Mouse (Mus musculus) testis, postnatal 10 days (tissue): Measurements from ENCODE around the gene Ncam1.

ENCODE experiments used
- DNase-seq: peaks from one replicate; pipeline ENCODE4 v3.0.0; 2021; ENCODE audit warnings: low spot score

Gene Ncam1

GRCm38 (mm10) chr9:49798806-49799205 lies at the start of gene Ncam1:
TSS of gene Ncam1 (minus strand) at chr9:49798925.
- peak; percentile 86 for DNase-seq

DNA sequence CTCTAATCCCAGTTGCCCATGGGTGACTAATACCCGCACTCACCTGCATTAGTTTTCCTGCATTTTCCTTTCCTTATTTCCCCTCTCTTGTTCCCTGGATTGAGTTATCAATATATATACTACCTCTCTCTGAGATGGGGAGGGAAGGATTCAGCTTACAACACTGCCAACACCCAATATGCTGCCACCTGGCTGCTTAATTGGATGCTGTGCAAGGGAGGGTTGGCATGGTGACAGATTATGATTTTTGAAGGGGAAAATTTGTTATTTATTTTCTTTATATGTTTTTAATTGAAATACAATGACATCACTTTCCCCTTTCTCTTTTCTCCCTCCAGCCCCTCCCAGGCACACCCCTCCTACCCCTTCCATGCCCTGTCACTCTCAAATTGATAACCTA lies 35.3 kb upstream of the Ncam1 start:
- no peak for DNase-seq

- DNase-seq, result no peak
These were observed 28.9 kb upstream of the Ncam1 start for GRCm38 (mm10) chr9:49827671-49828070.

- DNase-seq, result peak; percentile 59
These were observed 17.5 kb upstream of the Ncam1 start for GRCm38 (mm10) chr9:49816115-49816650.

GRCm38 (mm10) chr9:49814442-49814841 lies 15.7 kb upstream of the Ncam1 start:
- no peak for DNase-seq

DNA sequence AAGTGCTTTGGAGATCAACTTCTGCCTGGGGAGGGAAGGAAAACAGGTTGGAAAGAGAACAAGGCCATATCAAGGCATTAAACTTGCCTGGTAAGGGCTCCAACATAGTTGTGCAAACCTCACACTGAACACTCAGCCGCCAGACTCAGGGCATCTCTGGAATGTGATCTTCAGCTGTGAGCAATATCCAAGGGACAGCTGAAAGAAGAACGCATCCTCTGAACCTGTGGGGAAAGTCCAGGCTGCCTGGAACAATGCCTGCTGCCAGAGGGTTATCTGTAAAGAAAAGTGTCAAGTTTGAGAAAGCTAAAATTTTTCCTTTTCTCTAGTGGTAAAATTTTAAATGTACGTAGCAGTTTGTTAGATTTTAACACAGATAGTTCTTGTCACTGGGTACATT lies 4.5 kb upstream of the Ncam1 start:
- DNase-seq, result no peak

DNA sequence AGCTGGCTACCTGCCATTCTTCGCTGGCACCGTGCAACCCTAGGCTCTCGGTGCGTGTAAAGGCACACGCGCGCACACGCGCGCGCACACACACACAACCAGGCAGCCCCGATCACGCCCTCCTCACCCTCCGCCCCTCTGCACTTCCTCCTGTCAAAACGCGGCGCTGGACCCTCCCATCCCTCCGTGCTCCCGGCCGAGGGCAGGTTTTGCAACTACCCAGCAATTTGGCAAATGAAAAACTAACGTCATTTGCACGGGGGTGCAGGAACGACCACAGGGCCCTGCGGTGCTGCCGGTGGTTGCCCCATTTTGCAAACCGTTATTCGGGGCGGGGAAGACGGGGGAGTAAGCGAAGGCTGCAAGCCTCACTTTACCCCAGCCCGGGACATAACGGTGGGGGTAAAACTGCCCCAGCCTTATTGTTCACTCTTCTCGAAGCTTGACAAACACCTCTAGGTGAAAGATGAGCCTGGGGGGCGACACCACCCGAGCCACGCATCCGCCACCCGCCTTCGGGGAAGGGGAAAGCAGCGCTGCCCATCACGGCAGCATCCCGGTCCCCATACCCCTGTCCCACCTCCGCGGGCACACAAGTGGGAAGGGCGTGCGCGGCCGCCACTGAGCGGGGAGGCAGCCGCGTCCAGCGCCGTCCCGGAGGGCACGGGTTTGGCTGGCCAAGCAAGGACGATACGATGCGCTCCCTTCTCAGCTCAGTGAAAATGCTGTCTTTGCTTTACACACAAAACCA lies 729 bp downstream of the Ncam1 start:
- DNase-seq, result peak; percentile 64

DNA sequence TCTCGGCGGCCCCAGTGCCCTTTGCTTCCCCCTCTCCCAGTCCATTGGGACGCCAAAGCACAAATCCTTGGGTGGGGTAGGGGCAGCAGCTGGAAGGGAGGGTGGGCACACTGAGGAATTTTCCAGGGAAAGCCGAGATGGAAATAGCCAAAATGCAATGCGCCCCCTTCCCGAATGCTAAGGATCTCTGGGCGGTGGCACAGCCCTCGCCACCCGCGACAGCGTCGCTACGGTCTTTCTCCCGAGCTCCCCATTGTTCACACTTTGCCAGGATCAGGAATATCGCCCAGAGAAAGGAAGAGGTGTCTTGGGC lies 1.3 kb downstream of the Ncam1 start:
- DNase-seq, result no peak

DNA sequence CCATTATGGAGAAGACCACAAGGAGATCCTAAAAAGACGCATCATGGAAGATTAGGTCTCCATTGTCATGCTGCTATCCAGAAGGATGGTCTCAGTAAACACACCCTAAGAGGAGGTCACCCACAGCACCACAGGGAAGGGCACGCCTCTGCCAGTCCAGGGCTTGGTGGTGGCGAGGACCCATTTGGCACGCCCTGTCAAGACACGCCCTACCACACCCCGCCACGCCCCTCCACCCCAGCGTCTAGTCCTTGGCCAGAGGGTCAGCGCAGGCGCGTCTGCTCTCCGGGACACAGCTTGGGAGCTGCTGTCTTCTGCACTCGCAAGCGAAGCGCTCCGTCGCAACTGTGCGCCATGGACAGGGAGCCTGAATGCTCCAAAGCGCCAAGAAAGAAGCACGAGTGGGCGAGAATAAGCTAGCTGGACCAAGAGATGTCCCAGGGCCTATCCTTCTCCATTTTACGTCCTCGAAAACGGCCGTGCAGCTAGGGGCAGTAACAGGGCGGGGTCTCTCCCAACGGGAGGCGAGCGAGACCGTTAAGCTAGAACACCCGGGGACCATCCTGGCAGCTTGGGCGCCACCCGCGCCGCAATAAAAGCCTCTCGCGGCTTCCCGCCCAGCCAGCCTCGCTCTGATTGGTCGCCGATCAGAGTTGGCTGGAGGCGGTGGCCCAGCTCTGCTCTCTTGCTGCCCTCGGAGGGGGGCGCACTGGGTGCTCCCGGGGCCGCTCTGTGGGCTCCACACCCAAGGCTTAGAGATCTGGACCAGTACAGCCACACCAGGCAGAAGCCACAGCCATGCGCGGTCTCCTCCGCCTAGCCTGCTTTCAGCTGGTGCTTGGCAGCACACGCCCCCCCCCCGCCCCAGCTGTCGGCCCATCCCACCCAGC lies 1.9 kb downstream of the Ncam1 start:
- peak; percentile 68 for DNase-seq

DNA sequence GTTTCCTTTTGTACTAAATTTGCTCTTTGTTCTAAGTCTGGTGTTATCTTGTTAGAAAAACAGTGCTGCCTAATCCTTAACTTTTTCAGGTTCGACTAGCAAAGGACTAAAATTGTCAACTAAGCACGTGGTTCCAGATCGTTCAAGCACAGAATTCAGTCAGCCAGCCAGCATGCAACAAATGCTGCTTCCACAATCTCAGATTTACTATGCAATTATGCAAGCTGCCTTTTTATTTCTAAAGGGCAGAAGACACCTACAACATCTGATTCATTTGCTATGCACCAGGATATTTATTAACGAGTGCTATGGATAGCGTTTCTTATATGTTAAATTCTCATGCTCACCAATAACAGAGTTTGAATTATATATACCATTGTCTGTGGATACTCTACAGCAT lies 2.8 kb downstream of the Ncam1 start:
- DNase-seq, result no peak

GRCm38 (mm10) chr9:49793987-49794550 lies 4.7 kb downstream of the Ncam1 start:
- no peak for DNase-seq

DNA sequence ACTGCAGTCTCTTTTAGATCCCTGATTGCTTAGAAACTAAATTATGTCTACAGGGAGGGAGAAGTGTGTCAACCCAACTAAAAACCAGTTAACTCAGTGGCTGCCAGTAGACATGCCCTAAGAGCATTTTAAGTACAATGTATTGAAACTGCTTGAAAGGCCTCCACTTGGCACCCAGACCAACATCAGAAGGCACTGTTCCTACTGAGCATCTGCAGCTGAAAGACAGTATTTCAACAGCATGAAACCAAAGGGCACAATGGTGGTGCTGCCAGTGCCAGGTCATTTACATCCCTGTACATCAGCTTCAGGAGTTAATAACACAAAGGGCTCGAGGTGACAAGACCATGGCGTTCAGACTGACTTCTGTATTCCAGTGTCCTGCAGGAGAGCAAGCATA lies 5.5 kb downstream of the Ncam1 start:
- no peak for DNase-seq

- DNase-seq, result no peak
These were observed 6.1 kb downstream of the Ncam1 start for GRCm38 (mm10) chr9:49792646-49793045.

GRCm38 (mm10) chr9:49781016-49781772 lies 17.5 kb downstream of the Ncam1 start:
- DNase-seq, result no peak

GRCm38 (mm10) chr9:49777015-49777637 lies 21.6 kb downstream of the Ncam1 start:
- DNase-seq, result no peak

DNA sequence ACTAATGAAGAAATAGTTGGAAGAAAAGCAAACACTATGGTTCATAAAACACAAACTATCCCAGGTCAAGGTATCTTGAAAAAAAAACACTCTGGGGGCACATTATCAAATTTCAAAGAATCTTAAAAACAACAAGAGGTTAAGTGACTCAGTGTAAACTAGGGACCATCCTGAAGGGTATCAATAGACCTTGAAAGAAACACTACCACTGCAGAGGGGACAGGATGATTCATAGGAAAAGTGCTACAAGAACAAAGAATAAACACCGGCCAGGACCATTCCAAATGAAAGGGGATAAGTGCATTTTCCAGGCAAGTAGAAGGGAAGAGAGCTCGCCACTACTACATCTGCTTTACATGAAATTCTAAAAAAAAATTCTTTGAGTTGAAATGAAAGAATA lies 32.1 kb downstream of the Ncam1 start:
- DNase-seq, result no peak

- DNase-seq, result no peak
These were observed 38.2 kb downstream of the Ncam1 start for GRCm38 (mm10) chr9:49760571-49760970.

DNA sequence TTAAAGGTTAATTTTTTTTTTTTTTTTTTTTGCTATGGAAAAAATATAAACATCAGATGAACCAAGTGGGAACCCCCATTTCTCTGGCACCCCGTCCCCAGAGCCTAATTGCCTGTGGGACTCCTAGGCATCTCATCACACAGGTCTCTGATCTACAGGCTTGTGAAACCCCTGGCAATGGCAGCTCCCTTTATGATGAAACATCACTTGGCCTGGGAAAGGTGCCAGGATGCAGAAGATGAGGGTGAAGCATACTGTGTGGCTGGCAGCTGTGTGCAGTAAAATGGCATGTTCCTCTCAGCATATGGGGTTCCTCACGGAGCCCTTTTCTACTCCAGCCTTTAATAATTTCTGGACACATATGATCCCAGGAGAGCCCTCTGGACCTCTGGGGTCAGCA lies 40.3 kb downstream of the Ncam1 start:
- DNase-seq, result no peak

- no peak for DNase-seq
These were observed 40.7 kb downstream of the Ncam1 start for GRCm38 (mm10) chr9:49757986-49758385.

- DNase-seq, result no peak
These were observed 41.1 kb downstream of the Ncam1 start for GRCm38 (mm10) chr9:49757582-49757981.

- DNase-seq, result no peak
These were observed 42.0 kb downstream of the Ncam1 start for GRCm38 (mm10) chr9:49756725-49757124.

GRCm38 (mm10) chr9:49755214-49755613 lies 43.5 kb downstream of the Ncam1 start:
- DNase-seq, result no peak
